Mouse (Mus musculus): Measurements from ENCODE around the gene Ces1b.

DNA sequence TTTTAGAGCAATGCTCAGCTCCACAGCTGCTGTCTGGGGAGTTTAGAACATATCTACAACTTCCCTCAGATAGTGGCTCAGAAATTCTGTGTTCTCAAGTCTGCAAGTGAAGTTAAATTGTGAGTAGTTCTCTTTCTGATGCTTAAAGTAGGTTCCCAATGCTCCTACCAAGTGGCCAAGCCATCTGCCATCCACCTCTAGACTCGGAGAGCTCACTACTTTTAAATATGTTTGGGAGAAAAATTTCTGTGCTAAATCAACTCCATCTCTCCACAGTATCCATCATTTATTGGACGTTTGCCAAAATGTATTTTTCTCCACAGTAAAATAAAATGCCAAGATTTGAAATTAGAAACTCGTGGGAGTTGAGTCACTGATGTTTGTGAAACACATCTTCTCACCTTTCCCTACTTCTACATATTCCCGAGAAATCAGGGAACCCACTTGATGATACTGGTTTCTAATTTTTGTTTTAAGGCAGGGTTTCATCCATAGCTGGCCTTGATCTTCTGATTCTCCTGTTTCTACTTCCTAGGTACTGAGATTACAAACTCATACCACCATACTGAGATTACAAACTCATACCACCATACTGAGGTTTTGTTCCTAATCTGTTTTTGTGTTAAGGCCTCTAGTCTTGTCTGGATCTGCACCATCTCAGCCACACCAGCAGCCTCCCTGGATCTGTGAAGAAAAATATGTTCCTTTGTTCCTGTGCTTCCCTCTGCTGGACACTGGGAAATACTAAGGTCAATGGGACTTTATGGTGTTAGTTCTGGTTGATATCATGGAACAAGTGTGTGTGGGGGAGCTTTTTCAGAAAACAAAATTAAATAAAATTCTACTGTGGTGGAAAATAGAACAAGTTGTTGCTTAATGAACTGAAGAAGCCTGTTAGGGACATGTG, 31.1 kb downstream of the Ces1b start:
- no peak for TF ChIP-seq EP300 (IDR thresholded peaks at IDR 0.05; ENCODE audit: low read depth in 1 of 2, low read length in 2 of 2)
- TF ChIP-seq TAL1 (IDR thresholded peaks at IDR 0.05; ENCODE audit: low read length) = no peak
- TF ChIP-seq CTCF (IDR thresholded peaks at IDR 0.05 in 2 of 3, conservative IDR thresholded peaks at IDR 0.05 in 1 of 3; ENCODE audit: control insufficient read depth in 1 of 3, insufficient read depth in 1 of 3, low read depth in 2 of 3, low read length in 3 of 3, poor library complexity in 1 of 3, severe bottlenecking in 1 of 3) = no peak
- TF ChIP-seq POLR2A (IDR thresholded peaks at IDR 0.05; ENCODE audit: control insufficient read depth in 1 of 2, insufficient read depth in 1 of 2, low read depth in 1 of 2, low read length in 2 of 2, poor library complexity in 1 of 2) = no peak
- no peak for TF ChIP-seq USF2 (IDR thresholded peaks at IDR 0.05; ENCODE audit: borderline replicate concordance in 1 of 2, insufficient read depth in 1 of 2, low read depth in 1 of 2, low read length in 2 of 2)
- TF ChIP-seq MAX (IDR thresholded peaks at IDR 0.05; ENCODE audit: low read length) = no peak
- TF ChIP-seq BHLHE40 (IDR thresholded peaks at IDR 0.05; ENCODE audit: borderline replicate concordance, low read depth, low read length) = no peak
- TF ChIP-seq E2F4 (IDR thresholded peaks at IDR 0.05; ENCODE audit: borderline replicate concordance, low read depth, low read length) = no peak

Measured in MEL (cell line).